Mouse (Mus musculus) common myeloid progenitor, adult 5-6 weeks (primary cell): Measurements from ENCODE around the gene Colgalt2. TPM values are rescaled to one million over a fixed set of nuclear protein-coding genes. Genes with fewer than 3 reads are reported as not detected.
A peak's percentile ranks its signal among the peaks of the same experiment; 100 is the strongest.
"Not testable (repeated sequence)": the region's sequence is repeated elsewhere in the genome, so short reads cannot be mapped to it uniquely, and the experiment has no call there.

Experiments
- ATAC-seq: replicated peaks from 2 replicates; pipeline ENCODE4 v1.8.0; 2016; ENCODE audit warnings: low read depth, mild to moderate bottlenecking, moderate TSS enrichment, inconsistent platforms; ENCODE audit not compliant: poor library complexity, severe bottlenecking
- total RNA-seq: library from RNA; stranded (forward); fragments of 200-1000, 187-1606 nt; gene quantifications from 2 replicates; pipeline ENCODE4 v1.2.3, GENCODE M21; 2017

Gene Colgalt2
- not detected in 2 replicates for total RNA-seq

DNA sequence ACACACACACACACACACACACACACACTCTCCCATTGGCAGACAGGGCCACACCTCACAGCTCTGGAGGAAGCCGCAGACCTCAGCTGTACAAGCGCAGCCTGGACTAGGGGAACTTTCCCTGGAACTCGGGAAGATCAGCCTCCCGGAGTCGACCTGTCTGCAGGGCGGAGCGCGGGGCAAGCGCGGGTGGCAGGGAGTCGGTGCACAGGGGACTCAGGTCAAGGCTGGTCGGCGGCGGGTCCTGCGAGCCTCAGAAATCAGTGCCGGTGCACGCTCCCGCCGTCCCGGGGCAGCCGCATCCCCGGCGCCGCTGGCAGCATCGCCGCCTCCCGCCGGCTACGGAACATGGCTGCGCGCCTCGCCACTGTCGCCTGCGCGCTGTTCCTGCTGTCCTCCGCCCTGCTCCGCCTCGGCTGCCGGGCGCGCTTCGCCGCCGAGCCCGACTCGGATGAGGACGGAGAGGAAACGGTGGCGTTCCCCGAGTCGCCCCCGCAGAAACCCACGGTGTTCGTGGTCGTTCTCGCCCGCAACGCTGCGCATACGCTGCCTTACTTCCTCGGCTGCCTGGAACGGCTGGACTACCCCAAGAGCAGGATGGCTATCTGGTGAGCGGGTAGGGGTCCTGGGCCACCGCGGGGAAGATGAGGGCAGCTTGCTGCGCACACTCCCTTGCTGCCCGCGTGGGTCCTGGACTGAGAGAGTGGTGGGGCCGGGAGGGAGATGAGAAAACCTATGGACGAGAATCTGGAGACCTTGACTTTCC is at the start of gene Colgalt2:
TSS of gene Colgalt2 (plus strand) at position 41 of the 766 bp plus-strand sequence.
- peak; percentile 66 for ATAC-seq

DNA sequence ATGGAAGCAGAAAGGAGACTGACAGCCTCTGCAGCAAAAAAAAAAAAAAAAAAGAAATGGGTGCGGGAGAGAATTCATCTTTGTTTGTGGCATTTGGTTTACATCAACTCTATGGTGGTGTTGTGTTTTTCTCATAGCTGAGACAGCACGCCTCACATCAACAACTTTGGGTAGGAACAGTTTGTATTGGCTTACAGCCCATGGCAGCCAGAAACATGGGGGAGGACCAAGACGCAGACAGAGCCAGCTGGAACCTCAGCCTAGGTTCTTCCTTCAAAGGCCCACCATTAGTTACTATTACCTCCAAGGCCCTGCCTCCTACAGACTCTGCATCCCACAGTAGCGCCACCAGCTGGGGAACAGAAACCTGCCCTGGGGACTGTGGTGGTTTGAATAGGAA is 42.9 kb upstream of the Colgalt2 start:
- ATAC-seq: no peak

DNA sequence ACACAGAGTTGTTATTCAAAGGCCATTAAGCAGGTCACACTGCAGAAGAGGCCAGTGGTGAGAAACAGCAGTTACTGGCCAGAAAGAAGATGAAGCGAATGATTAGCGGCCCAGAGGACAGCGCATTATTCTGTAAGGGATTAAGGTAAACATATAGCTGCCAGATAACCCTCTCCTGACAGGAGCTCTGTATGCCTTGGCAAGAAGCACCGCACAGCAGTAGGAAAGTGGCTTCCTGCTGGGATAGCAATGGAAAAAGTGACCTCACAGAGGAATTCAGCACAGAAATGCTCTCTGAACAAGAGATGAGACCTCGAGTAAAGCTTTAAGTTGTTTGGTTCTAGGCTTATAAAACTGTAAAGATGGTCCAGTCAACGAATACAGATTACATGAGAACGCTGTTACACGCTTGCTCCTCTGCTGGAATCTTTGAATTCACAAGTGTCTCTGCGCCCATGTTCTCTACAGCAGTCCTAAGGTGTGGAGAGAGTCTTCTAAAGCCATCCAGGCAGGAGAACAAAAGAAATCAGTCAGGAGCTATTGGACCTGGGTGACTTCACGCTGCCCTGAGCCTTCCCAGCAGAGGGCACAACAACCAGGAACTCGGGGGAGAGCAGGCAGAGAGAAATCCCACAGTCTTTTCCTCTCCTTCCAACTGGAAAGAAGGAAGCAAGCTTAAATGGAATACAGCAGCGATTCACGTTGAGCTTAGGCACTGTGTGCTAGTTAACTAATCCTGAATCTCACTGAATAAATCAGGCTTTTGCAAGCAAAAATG is 31.1 kb upstream of the Colgalt2 start:
- no peak for ATAC-seq

DNA sequence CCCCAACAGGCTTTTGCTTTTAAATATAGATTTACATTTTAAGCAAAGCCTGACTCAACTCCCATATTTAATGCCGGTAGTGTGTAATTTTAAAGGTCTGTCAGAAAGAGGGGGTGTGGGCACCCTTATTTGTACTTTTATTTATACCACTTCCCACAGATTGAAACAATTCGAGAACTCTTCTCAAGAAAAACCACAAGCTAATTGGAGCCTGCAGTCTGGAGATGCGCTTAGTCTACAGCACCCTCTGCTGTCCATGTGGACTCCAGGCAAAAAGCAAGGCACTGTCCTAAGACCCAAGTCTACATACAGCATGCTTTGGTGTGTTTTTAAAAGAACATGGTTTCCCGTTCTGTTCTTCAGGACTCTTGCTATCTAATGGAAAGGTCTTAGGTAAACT is 30.5 kb upstream of the Colgalt2 start:
- peak; percentile 92 for ATAC-seq

DNA sequence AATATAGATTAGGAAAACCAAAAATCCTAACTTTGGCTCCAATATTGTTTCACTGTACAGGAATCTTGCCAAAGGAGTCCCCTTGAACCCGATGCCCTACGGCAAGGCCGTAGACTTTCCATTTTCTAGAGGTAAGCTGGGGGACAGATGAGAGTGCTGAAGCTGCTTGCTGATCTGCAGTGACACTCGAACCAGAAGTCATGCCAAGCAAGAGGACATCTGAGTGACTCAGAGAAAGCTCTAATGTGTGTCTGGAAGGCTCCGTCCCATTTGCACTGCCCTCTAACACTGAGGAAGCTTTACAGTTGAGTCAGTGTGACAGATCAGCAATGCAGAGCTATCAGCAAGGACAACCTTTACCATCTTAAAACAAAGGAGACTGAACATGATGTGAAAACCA is 21.3 kb upstream of the Colgalt2 start:
- no peak for ATAC-seq

DNA sequence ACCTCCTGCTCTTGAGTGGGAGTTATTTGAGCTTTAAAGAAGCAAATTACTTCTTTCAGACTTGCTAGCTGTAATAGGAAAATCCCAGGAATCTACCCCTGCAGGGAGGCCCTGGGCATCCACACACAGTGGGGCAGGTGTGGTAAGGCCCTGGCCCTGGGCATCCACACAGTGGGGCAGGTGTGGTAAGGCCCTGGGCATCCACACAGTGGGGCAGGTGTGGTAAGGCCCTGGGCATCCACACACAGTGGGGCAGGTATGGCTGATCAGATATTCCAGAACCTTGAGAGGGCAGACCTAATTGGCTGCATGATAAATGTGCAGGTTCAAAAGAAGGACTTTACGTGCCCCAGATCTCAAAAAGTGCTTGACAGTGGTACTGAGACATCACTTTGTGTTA is 15.0 kb upstream of the Colgalt2 start:
- ATAC-seq: no peak

DNA sequence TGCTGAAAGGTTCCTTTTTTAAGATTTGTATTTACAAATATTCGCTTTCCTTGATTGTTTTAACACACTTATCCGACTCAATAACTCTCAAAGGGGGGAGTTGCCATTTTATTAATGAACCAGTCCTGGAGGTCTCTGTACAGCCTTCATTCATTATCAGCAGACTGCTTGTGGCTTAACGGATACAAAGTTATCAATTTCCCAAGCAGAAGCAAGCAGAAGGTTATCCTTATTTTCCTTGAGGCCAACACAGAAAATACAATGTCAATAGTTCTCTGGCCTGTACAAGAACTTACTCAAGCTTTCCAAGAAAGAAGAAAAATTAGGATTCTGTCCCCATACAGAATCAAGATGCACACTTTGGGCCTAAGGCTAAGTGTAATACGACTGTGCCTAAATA is 13.9 kb upstream of the Colgalt2 start:
- ATAC-seq: not testable (repeated sequence)

DNA sequence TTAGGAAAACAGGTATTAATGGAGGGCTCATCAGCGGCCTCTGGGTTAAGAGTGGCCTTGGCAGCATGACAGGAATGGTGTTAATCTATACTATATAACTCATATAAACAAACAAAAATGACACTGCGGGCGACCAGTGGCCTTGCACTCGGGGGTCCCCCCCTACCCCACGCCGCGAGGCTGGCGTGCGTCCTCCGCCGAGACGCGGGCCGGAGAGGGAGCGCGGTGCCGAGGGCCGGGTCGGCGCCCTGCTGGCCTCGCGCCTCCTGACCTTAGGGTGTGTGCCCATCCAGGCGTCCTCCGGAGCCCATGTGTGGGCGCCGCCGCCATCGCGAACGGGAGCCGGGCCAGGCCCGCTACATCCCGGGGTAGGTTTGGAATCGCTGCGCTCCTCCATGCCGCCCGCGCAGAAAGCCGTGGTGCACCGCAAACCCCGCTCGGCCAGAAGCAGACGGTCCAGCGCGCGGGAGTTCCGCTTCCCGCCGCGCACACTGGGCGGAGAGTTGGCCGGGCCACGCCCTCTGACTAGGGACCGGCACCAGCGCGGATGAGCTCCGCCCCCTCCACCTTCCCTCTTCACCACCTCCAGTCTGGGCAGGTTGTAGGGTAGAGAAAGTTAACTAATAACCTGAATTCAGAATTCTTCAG is 13.3 kb upstream of the Colgalt2 start, which contains the start of gene Tsen15:
TSS of gene Tsen15 (minus strand) at position 501 of the 648 bp plus-strand sequence.
- peak; percentile 99 for ATAC-seq

DNA sequence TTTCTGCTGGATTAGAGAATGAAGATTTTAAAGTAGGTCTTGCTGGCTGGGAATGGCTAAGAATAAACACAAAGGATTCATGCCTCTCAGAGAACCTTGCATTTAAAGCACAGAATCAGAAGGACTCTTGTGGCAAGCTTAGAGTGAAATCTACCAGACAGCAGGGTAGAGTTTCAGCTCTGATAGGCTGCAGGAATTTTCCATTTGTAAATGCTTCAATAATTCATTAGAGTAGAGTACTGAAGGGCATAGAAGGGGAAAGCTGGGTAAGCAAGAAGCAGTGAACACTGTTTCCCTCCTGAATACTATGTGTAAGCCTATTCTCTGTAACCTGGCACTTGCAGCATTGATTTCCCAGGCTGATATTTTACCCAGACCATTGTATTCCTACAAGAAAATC is 10.4 kb upstream of the Colgalt2 start:
- no peak for ATAC-seq

DNA sequence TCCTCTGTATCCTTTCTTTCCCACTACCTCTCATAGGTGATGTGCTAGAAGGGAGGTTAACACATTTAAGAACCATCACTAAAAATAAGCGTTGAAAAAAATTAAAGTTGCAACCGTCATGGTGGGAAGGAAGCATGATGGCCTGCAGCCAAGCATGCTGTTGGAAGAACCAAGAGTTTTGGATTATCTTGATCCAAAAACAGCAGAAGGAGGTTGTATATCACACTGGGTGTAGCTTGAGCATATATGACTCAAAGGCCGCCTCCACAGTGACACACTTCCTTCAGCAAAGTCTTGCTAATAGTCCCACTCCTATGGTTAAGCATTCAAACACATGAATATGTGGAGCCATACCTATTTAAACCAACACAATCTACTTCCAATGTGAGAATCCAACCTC is 5.5 kb upstream of the Colgalt2 start:
- no peak for ATAC-seq

DNA sequence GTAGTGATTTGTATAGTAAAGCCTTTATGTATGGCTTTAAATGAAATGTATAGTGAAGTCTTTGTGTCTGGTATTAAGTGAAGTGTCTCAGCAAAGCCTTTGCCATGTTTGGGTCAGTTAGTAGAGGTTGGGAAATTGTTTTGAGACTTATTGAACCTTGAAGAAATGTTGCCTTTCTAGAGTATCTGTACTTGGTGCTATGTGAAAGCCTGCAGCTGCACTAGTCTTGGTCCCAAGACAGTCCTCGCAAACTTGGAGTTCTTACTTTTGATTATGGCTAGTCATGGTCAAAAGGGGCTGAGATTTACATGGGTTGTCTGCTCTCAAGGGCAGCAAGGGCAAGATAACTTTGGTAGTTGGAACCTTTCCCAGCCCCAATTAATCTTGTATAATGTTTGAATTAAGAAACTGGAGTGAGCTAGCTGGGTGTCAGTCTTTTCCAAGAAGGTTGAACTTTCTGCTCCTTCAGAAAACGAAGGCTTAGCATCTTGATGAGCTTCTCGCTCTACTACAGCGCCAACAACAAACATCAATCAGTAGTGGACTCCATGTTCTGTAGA is 4.6 kb upstream of the Colgalt2 start:
- no peak for ATAC-seq

DNA sequence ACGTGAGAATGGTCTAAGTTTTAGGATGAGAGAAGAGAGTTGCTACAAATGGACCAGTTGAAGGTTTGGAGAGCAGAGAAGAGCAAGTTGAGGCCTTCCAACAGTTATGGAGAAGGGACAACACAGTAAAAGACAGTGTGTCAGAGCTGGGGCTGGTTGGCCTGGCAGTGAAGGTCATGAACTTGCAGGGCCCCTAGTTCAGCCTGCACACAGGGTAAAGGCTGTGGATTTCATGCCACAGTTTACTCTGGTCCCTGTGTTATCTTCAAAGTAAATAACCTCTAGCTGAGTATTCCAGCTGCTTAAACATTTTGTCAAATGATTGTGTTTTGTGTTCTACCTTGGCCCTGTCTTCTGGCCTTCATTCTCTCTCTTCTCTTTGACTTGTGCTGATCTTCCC is 922 bp upstream of the Colgalt2 start:
- ATAC-seq: no peak

DNA sequence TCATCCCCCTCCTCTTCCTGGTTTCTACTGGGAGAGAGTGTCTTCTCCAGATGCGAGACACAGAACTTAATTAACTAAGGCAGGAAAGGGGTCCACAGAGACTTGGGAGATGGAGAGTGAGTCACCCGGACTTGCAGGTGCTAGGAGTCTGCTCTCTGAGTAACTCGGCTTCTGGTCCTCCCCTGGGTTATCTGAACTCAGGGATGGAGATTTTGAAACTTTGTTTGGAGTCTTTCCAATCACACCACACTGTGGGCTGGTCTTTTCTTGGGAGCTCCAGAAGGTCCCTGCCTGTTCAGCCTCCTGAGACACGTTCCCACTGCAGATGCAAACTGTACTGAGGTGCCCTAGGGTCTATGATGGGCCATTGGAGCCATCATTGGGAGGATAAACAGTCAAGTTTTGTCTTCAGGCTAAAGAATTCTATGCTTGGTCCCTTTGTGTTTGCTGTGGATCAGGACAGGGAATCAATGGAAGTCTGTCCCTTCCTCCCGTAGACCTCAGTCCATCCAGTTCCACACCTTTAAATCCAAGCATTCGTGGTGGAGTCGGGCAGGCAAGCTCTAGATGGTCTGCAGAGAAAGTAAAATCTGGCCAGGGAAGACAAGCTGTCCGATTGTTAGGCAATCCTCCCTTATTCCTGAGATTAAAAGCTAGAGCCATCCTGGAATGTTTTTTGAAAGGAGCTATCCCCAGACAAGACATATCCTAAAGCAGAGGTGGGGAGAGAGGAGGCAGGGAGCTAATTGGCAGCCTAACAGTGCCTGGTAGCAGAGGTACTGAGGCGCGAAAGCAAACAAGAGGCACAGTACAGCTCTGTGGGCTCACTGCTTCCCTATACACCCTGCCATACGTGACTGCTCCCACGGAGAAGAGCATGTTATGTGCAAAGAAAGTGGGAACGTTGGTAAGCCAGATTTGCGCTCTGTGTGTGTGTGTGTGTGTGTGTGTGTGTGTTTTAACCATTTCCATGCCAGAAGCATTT is 1.2 kb downstream of the Colgalt2 start:
- ATAC-seq: no peak

DNA sequence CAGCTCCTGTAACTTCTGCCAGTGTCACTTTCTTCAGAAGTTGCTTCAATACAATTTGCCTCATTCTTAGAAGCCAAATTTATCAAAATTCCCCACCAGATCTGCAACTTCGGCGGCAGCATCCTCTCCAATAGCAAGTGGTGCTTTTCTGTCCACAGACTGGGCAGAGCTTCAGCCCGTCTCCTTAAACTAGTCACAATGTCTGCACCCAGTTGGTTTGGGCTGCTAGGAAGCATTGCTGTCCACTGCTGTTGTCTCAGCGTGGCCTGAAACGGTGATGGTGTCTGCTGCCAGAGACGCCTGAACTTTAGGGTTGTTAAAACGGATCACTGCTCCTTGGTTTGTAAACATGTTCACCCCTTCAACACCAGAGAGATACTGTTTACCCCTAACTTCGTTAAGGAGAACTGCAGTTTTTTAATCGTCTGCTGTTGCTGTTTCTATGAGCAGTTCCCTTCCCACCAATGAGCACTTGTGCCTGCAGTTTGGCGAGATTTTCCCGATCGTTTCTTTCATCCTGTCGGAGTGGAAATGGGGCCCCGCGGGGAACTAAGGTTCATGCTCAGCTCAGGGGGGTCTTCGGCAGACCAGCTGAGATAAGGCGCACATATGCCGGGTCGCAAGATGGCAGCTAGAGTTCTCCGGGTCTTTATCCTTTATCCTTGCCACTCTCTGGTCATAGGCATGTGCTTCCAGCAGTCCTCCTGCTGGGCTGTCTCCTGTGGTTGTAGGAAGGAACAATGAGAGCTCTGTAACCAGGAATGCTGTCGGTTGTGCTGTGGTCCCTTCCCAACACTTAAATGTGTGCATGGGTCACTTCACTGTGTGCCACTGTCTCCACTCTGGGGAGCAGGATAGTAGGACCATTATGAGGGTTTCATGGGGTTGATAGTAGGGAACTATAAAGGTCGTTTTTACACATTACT is 7.7 kb downstream of the Colgalt2 start:
- ATAC-seq: no peak

DNA sequence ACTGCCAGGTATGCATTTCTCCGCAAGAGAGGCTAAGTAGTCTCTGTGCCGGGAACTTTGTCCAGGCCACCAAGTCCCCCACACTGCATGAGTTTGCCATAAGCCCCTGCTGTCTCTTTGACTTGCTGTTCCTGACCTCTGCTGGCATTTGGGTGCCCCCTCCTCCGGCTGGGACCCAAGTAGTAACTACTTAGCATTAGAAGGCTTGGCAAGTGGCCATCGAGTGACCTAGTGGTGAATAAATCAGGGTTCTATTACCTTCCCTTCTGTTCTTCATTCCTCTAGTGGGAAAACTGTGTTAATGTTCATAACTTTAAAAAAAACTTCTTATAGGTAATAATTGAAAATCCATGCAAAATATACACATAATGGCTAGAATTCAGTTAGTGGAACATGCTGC is 9.7 kb downstream of the Colgalt2 start:
- no peak for ATAC-seq

DNA sequence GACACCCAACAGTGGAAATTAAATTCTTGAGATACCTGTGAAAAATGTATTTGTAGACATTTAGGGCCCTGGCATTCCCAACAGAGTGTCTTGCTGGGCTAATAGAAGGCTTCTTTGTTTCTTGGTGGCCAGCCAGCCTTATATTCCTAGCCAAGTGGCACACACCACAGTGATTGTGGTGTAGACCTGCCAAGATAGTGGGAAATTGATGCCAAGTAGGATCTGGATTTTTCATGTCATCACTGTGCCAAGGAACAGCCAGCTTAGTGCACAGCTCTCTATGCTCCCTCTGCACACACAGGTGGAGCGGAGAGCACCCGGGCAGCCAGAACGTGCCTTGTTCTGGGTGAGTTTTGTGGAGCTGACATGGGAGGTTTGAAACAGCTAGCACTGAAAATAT is 11.0 kb downstream of the Colgalt2 start:
- ATAC-seq: no peak

DNA sequence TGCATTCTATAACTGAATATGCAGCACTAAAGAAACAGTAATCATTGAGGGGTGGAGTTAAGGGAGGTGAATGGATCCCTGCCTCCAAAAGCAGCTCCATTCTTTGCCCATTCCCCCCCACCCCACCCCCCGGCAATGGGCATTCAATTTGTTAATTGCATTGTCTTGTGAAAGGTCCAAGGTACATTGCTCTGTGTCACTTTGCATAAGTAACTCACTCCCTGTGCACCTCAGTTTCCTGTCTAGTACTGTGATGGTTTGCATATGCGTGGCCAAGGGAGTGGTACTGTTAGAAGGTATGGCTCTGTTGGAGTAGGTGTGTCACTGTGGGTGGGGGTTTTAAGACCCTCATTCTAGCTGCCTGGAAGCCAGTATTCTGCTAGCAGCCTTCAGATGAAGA is 13.5 kb downstream of the Colgalt2 start:
- ATAC-seq: no peak

DNA sequence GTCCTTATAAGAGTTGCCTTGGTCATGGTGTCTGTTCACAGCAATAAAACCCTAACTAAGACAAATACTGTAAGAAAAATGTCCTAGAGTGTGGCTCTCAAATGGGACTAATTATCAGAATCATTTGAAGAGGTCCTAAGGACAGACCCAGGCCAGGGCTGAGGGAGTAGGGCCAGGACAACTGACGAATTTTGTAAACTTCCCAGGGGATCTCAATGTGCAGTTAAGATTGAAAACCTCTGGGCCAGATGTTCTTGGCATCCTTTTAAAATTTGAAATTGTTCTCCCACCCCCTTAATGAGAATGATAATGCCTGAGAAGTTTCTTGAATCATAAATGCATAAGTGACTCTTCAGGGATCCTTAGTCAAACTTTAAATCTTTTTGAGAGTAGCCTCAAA is 14.3 kb downstream of the Colgalt2 start:
- ATAC-seq: no peak
